Mouse (Mus musculus) embryo, embryonic 10.5 days (tissue): ENCODE data around the gene Twf1.

Experiments
- DNase-seq: peaks from one replicate; pipeline ENCODE4 v3.0.0-alpha.2; 2015; ENCODE audit warnings: low spot score

Twf1 gene

GRCm38 (mm10) chr15:94572746-94573145, 16.9 kb downstream of the Twf1 start:
- DNase-seq = no peak

GRCm38 (mm10) chr15:94571501-94571900, 18.2 kb downstream of the Twf1 start:
- no peak for DNase-seq

GRCm38 (mm10) chr15:94568496-94569182, 21.1 kb downstream of the Twf1 start:
- DNase-seq = no peak

GRCm38 (mm10) chr15:94565854-94566253, 23.8 kb downstream of the Twf1 start:
- no peak for DNase-seq

GRCm38 (mm10) chr15:94564909-94565308, 24.8 kb downstream of the Twf1 start:
- DNase-seq = no peak

- no peak for DNase-seq
Measured at GRCm38 (mm10) chr15:94558895-94559656, 30.6 kb downstream of the Twf1 start.

GRCm38 (mm10) chr15:94557442-94557841, 32.2 kb downstream of the Twf1 start:
- DNase-seq = peak; percentile 91

- DNase-seq = no peak
Measured at GRCm38 (mm10) chr15:94553536-94553935, 36.2 kb downstream of the Twf1 start.

- DNase-seq = no peak
Measured at GRCm38 (mm10) chr15:94544844-94545243, 44.8 kb downstream of the Twf1 start.

- DNase-seq = no peak
Measured at GRCm38 (mm10) chr15:94544052-94544636, 45.5 kb downstream of the Twf1 start.

- peak; percentile 97 for DNase-seq
Measured at GRCm38 (mm10) chr15:94543409-94544051, 46.2 kb downstream of the Twf1 start, which contains the start of the genes Pus7l and Irak4. Gene Pus7l (minus strand): TSS chr15:94543547. Gene Irak4 (plus strand): TSS chr15:94543643.

GRCm38 (mm10) chr15:94542567-94543408, 46.9 kb downstream of the Twf1 start:
- DNase-seq = no peak

GRCm38 (mm10) chr15:94539296-94539695, 50.4 kb downstream of the Twf1 start:
- DNase-seq = no peak

GRCm38 (mm10) chr15:94535521-94535920, 54.2 kb downstream of the Twf1 start:
- no peak for DNase-seq

GRCm38 (mm10) chr15:94532956-94533355, 56.7 kb downstream of the Twf1 start:
- no peak for DNase-seq

- DNase-seq = no peak
Measured at GRCm38 (mm10) chr15:94532306-94532705, 57.4 kb downstream of the Twf1 start.

GRCm38 (mm10) chr15:94530519-94530918, 59.2 kb downstream of the Twf1 start:
- DNase-seq = no peak
